Mouse (Mus musculus): ENCODE measurements around the gene Gnptg. TPM values are rescaled to one million over a fixed set of nuclear protein-coding genes. Genes with fewer than 3 reads are reported as not detected.
"Not testable (repeated sequence)": the region's sequence is repeated elsewhere in the genome, so short reads cannot be mapped to it uniquely, and the experiment has no call there.

Gnptg gene
- total and polyA plus RNA-seq, 2 experiments from 2014 or later, result 89.2 to 128 TPM

DNA sequence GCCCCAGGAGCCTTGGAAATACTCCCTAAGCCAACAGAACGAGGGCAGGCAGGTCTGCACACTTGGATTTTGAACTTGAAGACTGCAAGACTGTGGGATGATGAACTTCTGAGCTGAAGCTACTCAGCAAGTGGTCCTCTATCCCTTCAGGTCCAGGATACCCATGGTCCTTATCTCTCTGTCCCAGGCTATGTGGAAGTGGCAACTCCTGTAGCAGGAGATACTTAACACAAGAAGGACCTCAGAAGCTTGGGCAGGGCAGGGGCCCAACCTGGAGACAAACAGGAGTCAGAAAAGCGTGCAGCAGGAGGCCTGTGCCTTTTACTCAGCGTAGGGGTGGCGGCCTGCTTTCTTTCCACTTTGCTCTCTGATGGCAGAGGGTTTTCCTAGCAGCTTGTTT, 14.3 kb downstream of the Gnptg start:
- H3K27me3 ChIP-seq (ENCODE audit: insufficient read depth, low read length), result no peaks in the 10 kb centered on the region
- no peaks in the 10 kb centered on the region for H3K9me3 ChIP-seq (ENCODE audit: low read length)
- no peak overlapping the region for H3K9ac ChIP-seq (replicated peaks; ENCODE audit: low read length)
- no peak overlapping the region for H3K4me3 ChIP-seq (ENCODE audit: low read length)
- no peak for TF ChIP-seq CTCF (IDR thresholded peaks at IDR 0.05; ENCODE audit: low read depth)
- H3K27ac ChIP-seq, result no peak overlapping the region
- no peaks in the 10 kb centered on the region for H3K4me1 ChIP-seq (ENCODE audit: insufficient read depth, low read length)
- H3K4me2 ChIP-seq (ENCODE audit: low read depth, low read length), result no peak overlapping the region
- DNase-seq (ENCODE audit: low spot score) (no peak), ATAC-seq (no peak)
- 89% methylated on average over 4 of the region's 4 CpGs for WGBS
- H3K36me3 ChIP-seq (ENCODE audit: insufficient read depth, low read length), result peaks cover 11% of the 10 kb centered on the region; the same call in 1 of the 2 replicates

DNA sequence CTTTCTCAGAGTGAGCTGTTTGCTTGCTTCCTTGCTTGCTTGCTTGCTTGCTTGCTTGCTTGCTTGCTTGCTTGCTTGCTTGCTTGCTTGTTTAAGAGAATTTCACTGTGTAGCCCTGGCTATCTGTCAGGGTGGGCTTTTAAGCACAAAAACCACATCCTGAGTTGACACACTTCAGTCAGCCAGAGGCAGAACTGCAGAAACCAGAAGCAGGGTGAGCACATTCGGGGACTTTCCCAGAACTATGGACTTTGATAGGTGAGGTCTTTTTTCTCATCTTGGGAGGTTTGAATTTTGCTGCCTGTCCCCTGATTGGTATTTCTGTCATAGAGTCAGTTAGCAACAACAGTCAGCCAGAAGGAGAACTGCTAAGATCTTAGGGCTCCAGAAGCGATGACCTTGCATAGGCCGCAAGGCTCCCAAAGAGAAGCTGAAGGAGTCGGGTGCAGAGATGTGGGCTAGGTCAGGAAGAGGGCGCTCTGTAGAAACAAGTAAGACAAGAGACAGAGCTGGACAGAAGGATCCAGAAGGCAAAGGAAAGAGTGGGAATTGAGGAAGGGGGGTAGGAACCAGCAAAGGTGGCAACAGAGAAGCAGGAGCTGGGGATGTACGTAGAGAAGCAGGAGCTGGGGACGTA, 15.2 kb downstream of the Gnptg start:
- no peak for ATAC-seq
- H3K9me3 ChIP-seq (ENCODE audit: low read length), result no peaks in the 10 kb centered on the region
- H3K9ac ChIP-seq (replicated peaks; ENCODE audit: low read length), result no peak overlapping the region
- H3K27me3 ChIP-seq (ENCODE audit: insufficient read depth, low read length), result no peaks in the 10 kb centered on the region
- WGBS, result 88% methylated on average over 7 of the region's 7 CpGs
- no peak overlapping the region for H3K27ac ChIP-seq
- peaks cover 11% of the 10 kb centered on the region; the same call in 1 of the 2 replicates for H3K36me3 ChIP-seq (ENCODE audit: insufficient read depth, low read length)
- H3K4me3 ChIP-seq (ENCODE audit: low read length), result no peak overlapping the region
- no peak for DNase-seq (ENCODE audit: low spot score)
- no peak for TF ChIP-seq CTCF (IDR thresholded peaks at IDR 0.05; ENCODE audit: low read depth)
- no peak overlapping the region for H3K4me2 ChIP-seq (ENCODE audit: low read depth, low read length)
- H3K4me1 ChIP-seq (ENCODE audit: insufficient read depth, low read length), result no peaks in the 10 kb centered on the region

DNA sequence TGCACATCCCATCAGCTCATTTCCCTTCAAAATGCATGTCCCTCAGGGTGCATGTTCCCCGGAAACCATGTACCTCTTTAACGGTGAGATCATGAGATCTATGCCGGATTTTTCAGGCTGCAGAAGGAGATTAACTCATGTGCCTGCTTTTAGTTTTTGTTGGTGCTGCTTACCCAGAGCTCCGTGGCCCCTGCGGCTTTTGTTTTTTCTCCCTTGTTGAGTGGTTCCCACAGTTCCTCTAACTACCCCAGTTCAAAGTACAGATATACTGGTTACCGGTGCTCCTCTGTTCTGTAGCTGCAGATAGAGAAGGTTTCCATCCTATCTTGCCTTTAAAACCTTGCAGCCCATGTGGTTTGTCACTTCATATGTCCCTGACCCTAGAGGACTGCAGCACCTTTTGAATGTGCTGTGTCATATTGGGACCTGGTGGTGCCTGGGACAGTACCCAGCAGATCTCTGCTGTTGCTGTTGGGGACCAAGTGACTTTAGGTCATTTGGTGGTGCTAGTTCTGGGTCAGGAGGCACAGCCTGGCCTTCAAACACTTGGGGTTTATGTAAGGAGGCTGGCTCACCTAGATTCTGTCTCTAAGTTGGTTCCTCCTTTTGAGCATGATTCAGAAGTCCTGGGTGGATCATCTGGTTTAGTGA, 16.8 kb downstream of the Gnptg start:
- Histone ChIP-seq H3K27ac (peak overlapping the region; percentile 76), H3K4me2 (ENCODE audit: low read depth, low read length) (peak overlapping the region; percentile 57), H3K9ac (replicated peaks; ENCODE audit: low read length) (peak overlapping the region; percentile 44; the same call in 1 of the 2 replicates), H3K4me1 (ENCODE audit: insufficient read depth, low read length) (no peaks in the 10 kb centered on the region), H3K4me3 (ENCODE audit: low read length) (peak overlapping the region; percentile 33), H3K9me3 (ENCODE audit: low read length) (no peaks in the 10 kb centered on the region), H3K36me3 (ENCODE audit: insufficient read depth, low read length) (peaks cover 21% of the 10 kb centered on the region; the same call in 1 of the 2 replicates), H3K27me3 (ENCODE audit: insufficient read depth, low read length) (no peaks in the 10 kb centered on the region)
- no peak for DNase-seq (ENCODE audit: low spot score)
- no peak; the same call in 1 of the 2 replicates for ATAC-seq
- 50% methylated on average over 6 of the region's 6 CpGs for WGBS
- TF ChIP-seq CTCF (IDR thresholded peaks at IDR 0.05; ENCODE audit: low read depth), result no peak

DNA sequence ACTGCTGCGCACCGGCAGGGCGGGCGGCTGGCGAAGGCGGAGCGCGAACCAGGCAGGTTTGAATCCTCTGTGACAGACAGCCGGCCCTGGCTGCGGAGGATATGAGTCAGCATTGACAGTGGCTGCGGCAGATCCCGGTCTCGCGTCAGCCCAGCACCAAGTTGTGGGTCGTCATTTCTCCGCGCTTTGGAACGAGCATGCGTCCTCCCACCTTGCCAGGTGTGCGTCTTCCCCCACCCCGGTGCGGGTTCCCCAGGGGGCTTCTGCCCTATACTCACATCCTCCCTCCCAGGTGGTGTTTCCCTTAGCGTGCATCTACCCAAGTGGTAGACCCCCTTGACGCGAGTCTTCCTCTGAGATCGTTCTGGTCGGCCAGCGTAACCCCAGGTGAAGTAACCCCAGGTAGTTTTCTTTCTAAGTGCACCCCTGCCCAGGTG, 17.4 kb downstream of the Gnptg start:
- Histone ChIP-seq H3K4me2 (ENCODE audit: low read depth, low read length) (peak overlapping the region; percentile 63), H3K27ac (peak overlapping the region; percentile 76), H3K4me3 (ENCODE audit: low read length) (peak overlapping the region; percentile 33), H3K36me3 (ENCODE audit: insufficient read depth, low read length) (peaks cover 21% of the 10 kb centered on the region; the same call in 1 of the 2 replicates), H3K9ac (replicated peaks; ENCODE audit: low read length) (peak overlapping the region; percentile 44)
- not testable (repeated sequence) for H3K27me3 ChIP-seq (ENCODE audit: insufficient read depth, low read length); H3K9me3 ChIP-seq (ENCODE audit: low read length); H3K4me1 ChIP-seq (ENCODE audit: insufficient read depth, low read length)
- ATAC-seq (peak; percentile 94), DNase-seq (ENCODE audit: low spot score) (peak; percentile 12)
- 17% methylated on average over 18 of the region's 28 CpGs for WGBS

DNA sequence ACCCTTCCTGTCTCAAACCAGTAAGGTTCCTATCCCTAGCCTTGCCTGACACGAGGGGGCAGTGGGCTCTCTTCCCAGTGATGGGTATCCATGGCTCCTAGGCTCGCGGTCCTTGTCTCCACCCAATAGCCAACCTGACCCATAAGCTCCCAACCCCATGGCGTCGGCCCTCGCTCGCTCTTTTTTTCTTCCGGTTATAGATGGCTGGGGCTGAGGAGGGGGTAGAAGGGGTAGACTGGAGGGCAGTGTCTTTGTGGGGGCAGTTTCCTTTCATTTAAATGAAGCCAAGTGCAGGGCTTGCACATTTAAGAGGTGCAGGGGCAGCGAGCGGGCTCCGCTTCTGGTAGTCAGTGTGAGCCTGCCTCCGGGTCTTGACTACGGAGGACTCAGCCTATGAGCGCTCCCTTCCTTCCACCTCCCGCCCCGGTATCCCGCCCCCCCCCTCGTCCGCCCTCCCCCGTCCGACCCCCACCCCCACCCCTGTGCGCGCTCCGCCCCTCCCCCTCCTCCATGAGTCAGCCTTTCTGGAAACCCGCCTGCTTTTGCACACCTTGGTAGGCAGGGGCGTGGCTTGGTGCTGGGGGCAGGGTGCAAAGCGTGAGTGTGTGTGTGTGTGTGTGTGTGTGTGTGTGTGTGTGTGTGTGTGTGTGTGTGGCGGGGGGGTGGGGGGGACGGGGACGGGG, 18.0 kb downstream of the Gnptg start:
- H3K9me3 ChIP-seq (ENCODE audit: low read length), result no peaks in the 10 kb centered on the region
- H3K4me3 ChIP-seq (ENCODE audit: low read length), result peak overlapping the region; percentile 33
- H3K4me1 ChIP-seq (ENCODE audit: insufficient read depth, low read length), result no peaks in the 10 kb centered on the region
- ATAC-seq (peak; percentile 84), DNase-seq (ENCODE audit: low spot score) (peak; percentile 79)
- peak overlapping the region; percentile 80 for H3K27ac ChIP-seq
- peak overlapping the region; percentile 51 for H3K9ac ChIP-seq (replicated peaks; ENCODE audit: low read length)
- under 1% methylated on average over 20 of the region's 30 CpGs for WGBS
- peaks cover 21% of the 10 kb centered on the region; the same call in 1 of the 2 replicates for H3K36me3 ChIP-seq (ENCODE audit: insufficient read depth, low read length)
- H3K27me3 ChIP-seq (ENCODE audit: insufficient read depth, low read length), result no peaks in the 10 kb centered on the region
- H3K4me2 ChIP-seq (ENCODE audit: low read depth, low read length), result peak overlapping the region; percentile 63
- no peak; the same call in 1 of the 2 replicates for TF ChIP-seq CTCF (IDR thresholded peaks at IDR 0.05; ENCODE audit: low read depth)

DNA sequence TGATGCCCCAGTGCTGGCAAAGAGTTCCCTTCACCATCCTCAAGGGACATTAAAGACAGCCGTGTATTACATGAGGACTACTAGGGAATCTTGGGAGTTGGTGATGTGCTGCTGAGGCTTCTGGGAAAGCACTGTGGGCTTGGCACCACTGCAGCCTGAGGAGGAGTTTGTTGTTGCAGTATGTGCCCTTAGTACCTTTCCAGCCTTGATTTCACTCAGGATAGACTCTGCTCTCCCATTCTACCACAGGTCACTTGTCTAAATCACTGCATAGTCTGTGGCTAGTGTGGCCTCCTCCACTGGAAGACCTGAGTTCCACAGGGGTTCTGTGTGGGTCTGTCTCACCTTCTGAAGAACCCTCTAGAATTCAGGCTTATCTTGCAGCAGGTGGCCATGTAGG, 19.2 kb downstream of the Gnptg start:
- Histone ChIP-seq H3K36me3 (ENCODE audit: insufficient read depth, low read length) (peaks cover 26% of the 10 kb centered on the region; the same call in 1 of the 2 replicates), H3K27ac (no peak overlapping the region; the same call in 1 of the 2 replicates), H3K9ac (replicated peaks; ENCODE audit: low read length) (no peak overlapping the region), H3K4me2 (ENCODE audit: low read depth, low read length) (no peak overlapping the region), H3K4me1 (ENCODE audit: insufficient read depth, low read length) (no peaks in the 10 kb centered on the region), H3K27me3 (ENCODE audit: insufficient read depth, low read length) (no peaks in the 10 kb centered on the region), H3K9me3 (ENCODE audit: low read length) (no peaks in the 10 kb centered on the region), H3K4me3 (ENCODE audit: low read length) (no peak overlapping the region)
- no peak for TF ChIP-seq CTCF (IDR thresholded peaks at IDR 0.05; ENCODE audit: low read depth)
- 73% methylated on average over 1 of the region's 1 CpGs for WGBS
- no peak for DNase-seq (ENCODE audit: low spot score)
- ATAC-seq, result no peak

Data from hindbrain, postnatal 0 days (tissue).